Mouse (Mus musculus): ENCODE data around the gene Rbbp9.
A peak's percentile ranks its signal among the peaks of the same experiment; 100 is the strongest.
"Not testable (repeated sequence)": the region's sequence is repeated elsewhere in the genome, so short reads cannot be mapped to it uniquely, and the experiment has no call there.

Rbbp9 gene

DNA sequence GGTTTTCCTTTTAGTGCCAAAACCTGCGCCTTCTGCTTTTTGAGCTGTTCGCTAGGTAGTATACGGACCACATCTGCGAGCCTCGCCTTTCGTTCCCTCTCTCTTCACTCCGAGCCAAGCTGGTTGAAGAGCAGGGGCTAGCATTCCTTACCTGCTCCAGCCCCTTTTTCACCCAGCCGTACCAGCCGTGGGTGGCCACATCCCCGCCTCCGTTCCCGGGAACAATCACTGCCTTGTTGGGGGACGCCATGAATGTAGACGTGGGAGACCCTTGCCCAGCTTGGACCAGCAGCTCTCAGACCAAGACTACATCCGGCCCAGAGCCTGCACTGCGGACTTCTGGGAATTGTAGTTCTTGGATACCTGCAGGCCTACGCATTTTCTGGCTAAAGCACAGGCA is at the start of gene Rbbp9:
Gene Rbbp9 (minus strand): TSS at position 341 of the 400 bp plus-strand sequence.
- DNase-seq, result peak; percentile 64

DNA sequence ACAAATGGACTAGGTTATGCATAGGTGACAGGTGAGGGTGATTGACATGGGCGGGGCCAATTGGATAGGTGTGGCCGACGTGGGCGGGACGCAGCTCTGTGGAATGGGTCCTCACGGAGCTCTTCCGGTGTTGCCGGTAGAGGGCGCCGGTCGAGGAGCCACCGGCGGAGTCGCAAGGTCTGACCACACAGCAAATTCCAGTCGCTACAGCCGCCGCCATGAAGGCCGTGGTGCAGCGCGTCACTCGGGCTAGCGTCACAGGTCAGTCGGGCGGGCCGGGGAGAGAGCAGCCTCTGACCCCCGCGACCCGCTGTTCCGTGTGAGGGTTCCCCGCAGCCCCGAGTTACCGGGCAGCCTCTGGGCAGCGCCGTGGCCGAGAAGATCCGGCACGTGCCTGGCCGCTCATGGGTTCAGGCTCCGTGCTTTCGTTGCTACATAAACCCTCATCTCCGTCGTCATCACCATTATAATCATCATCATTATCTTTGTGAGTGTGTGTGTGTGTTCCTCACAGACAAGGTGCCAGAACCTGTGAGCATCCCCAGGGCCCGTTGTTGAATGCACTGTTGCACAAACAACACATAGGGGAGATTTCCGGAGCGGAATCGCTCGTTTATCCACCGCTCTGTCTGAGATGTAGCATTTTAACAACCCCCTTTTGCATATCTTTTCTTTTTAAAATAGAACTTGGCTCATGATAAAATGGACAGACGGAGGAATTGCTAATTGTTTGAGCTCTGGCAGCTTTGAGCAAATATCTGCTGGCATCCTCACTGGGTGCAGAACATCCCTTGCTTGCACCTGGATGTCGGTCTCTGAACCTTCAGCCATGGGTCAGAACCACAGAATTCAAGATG is 49.4 kb upstream of the Rbbp9 start, which contains the start of gene Dtd1:
Gene Dtd1 (plus strand): TSS at position 67 of the 857 bp plus-strand sequence.
- DNase-seq, result peak; percentile 89

DNA sequence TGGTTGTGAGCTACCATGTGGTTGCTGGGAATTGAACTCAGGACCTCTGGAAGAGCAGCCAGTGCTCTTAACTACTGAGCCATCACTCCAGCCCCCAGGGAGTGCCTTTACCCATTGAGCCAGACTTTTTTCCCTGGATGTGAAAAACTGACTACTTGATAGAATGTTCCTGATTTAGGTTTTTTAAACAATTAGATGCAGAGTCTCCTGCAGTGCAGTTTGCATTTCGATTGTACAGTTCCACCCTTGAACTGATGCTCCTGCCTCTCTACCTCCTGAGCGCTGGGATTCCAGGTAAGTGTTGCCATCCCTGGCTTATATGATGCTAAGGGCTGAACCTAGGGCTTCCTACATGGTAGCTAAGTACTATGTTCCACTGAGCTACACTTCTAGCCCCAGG is 47.3 kb upstream of the Rbbp9 start:
- DNase-seq, result no peak

DNA sequence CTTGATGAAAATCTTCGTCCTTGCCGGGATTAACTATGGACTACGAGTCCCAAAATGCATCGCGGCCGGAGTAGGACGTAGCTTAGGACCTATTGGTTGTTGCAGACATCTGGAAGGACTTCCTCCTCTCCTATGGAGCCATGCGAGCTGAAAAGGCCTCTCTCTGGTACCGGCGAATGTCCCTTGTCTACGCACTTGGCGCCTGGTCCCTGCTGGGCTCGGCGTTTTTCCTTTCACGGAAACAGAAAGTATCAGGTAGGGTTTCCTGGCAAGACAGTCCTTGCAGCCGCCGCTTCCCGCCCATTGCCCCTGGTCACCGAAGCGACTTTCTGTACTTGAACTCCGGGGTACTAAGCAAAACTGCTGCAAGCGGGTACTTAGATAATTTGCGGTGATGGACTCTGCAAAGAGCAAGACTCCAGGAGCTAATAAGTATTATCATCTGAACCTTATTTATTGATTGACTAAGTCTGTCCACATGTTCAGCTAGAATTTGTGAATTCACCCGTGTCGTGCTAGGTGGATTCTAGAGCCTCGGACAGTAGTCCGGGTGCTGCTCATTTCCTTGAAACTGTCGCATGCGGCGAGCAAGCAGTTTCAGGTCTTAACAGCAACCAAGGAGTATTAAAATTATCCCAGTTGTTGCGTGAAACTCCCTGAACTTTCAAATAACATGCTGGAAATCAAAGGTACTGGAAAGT is 43.4 kb upstream of the Rbbp9 start, which contains the start of gene Smim26:
Gene Smim26 (plus strand): TSS at position 104 of the 701 bp plus-strand sequence.
- peak; percentile 75 for DNase-seq

DNA sequence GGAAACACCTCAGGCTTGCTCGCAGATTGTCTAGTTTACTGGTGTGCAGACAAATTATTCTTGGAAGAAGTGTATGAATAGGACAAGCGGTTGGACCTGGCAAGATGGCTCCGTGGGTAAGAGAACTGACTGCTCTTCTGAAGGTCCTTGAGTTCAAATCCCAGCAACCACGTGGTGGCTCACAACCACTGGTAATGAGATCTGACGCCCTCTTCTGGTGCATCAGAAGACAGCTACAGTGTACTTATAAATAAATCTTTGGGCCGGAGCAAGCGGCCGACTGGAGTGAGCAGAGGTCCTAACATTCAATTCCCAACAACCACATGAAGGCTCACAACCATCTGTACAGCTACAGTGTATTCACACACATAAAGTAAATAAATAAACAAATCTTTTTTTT is 42.4 kb upstream of the Rbbp9 start:
- not testable (repeated sequence) for DNase-seq

DNA sequence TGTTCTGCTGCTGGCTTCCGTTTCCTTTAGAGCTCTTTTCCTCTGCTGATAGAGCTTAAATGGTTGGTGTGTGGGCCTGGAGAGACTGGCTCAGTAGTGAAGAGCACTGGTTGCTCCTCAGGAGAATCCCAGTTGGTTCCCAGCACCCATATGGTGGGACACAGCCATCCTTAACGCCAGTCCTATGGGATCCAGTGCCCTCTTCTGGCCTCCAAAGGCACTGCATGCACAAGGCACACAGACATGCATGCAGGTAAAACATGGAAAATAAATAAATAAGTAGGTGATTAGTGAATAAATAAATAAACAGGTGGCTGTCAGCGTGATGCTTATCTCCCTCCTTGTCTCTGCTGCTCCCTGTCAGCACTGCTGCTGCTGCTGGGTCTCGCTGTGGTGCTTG is 38.1 kb upstream of the Rbbp9 start:
- DNase-seq, result no peak

DNA sequence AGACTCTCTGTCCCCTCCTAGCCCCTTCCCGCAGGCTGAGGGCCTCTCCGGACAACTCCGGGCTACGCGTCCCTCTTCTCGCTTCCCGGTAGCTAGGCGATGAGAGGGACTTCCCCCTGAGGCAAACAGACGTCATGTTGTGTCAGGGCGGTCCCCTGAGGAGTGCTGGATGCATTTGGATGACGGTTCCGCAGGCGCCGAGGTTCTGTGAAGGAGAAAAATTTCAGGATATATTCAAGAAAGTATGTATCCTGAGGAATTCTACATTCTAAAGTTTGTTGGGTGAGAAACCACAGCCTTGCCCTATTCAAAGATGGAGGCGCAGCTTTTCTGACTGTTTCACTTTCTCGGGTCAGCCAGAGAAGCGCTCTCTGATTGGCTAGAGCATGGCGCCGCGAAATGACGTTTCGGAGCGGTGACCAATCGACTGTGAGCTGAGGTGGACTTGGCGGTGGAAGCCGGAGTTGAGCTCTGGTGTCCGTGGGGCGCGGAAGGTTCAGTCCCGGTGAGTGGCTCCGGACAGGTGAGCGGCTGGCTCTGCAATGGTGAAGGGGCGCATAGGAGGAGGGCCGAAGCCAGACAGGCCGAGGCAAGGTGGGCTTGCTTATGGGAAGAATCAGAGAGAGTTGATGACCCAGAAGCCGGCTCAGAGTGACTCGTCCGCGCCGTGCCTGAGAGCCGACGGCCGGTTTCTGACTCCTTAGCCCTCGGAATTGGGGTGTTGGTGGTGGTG is 5.3 kb upstream of the Rbbp9 start, which contains the start of gene Sec23b:
Gene Sec23b (plus strand): TSS at position 410 of the 733 bp plus-strand sequence.
- DNase-seq, result peak; percentile 91

DNA sequence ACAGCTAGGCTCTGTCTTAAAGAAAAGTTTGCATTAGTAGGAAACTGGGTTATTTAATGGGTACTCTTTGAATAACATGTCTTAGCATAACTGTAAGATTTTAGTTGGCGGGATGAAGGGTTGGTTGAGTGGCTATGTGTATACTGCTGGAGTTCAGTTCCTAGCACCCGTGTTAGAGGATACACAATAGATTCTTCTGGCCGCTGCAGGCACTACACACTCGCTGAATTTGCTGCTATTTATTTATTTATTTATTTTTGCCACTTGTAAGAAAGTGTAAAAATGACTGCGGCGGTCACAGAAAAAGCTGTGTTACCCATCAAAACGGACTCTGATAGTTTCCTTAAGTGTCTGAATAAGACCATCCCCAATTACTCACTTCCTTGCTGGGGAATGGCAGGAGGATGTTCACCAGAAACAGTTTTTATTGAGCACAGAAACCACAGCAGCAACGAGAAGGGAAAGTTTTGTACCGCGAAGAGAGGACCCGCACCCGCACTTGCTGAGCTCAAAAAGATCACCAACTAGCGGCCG is 4.7 kb upstream of the Rbbp9 start:
- no peak for DNase-seq

DNA sequence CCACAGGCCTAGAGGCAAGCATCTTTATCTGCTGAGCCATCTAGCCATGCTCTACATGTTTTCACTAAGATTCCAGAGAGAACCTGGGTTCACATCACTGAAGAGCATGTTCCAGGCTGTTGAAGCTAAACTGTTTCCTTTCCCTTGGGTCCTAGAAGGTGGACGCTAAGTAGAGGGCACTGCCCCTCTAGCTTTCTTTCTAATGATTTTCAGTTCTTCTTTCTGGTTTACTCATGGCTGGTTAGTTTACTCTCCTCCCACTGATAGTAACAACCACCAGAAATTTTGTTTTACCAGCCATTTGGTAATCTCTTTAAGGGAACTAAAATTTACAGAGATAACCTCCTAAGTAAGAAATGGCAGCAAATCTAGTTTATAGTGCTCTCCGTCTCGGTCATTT is 3.2 kb upstream of the Rbbp9 start:
- no peak for DNase-seq

DNA sequence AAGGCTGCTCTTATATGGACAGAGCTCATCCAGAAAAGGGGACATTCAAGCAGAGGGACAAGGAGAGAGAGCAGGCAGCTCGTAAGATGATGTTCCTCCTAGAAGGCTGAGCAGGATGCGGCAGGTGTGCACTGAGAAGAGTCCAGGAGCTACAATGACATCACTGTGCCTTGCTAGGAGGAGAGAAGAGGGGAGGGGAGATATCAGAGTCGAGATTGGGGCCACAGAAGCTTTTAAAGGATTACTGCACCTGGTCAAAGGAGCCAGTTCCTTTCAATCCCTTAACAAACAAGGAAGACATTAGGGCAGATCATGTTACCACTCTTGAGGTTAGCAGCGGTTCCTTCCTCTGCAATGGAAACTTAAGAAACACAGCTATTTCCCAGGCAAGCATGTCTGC is 3.1 kb downstream of the Rbbp9 start:
- no peak for DNase-seq

DNA sequence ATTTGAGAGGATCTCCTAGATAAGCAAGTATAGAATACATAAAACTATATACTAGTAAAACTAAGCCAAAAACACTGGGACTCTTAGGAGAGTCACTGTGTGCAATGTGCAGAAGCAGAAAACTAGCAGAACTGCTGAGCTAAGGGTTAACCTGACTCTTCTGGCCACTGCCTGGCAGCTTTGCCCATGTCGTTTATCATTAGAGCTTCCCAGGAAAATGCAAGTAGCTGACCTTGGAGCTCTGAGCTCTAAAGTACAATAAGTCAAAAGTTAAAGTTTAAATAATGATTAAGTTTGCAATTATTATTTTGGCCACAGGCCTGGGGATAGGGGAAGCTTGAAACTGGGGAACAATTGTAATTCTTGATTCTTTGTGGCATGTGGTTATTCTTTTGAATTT is 5.2 kb downstream of the Rbbp9 start:
- no peak for DNase-seq

DNA sequence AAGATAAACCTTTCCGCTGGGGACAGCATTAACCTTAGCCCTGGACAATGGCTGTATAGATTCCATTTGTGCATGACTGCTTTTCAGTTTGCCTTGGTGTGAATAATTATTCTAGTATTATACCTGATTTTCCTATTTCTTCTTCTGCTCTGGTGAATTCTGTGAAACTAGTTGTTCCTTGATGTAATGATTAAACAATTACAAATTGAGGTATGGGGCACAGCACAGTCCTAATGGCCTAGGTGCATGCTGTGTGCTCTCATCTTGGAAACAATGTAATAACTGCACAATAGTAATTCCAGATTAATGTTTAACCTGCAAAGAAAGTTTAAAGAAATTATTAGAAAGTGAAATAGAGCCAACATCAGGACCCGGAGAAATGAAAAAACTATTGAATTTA is 5.6 kb downstream of the Rbbp9 start:
- no peak for DNase-seq

DNA sequence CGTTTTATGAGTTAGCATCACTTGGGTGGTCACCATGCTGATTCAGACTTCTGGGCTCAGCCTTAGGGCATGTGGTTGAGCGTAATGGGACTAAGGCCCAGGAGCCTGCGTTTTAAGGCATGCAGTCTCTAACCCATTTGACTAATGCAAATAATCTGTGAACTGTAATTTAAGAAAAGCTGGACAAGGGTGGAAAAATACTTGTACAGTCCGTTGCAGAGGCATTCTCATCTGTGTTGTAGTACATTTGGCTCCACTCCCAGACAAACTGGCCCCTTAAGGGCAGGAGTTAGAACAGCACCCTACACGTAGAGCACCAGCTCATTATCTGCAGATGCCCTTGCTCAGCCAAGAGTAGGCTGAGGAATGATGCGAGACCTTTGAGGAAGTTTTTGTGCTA is 6.0 kb downstream of the Rbbp9 start:
- DNase-seq, result no peak

DNA sequence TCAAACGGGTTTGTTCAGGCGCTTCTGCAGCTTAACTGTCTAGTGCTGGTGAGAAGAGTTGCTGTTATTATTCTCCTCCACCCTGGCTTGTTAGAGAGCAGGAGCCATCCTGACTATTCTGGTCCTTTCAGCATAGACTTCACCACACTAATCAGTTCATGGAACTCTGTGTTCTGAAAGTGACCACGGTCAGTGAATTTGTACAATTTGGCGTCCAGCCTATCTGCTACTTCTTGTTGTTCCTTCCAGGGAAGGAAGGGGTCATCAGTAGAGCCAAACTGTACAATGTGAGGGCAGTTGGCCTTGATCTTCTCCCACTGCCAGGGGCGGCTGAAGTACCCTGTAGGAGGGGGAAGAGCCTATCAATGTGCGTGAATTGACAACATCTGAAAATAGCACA is 7.0 kb downstream of the Rbbp9 start:
- no peak for DNase-seq

DNA sequence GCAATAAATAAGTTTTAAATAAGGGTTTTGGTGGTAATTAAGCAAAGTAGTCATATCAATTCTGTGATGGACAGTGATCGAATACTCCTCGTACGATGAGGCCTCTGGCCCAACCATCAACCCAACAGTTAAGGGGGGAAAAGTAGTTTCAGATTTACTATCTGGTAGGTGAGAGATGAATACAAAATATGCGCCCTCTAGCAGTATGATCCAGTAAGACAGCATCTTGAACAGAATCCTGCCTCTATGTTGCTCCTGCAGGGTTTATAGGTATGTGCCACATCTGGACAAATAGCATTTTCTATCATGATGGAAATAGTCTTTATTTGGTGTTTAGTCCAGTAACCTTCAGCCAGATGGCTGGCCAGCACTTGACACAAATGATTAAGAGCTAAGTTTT is 9.4 kb downstream of the Rbbp9 start:
- DNase-seq, result no peak

DNA sequence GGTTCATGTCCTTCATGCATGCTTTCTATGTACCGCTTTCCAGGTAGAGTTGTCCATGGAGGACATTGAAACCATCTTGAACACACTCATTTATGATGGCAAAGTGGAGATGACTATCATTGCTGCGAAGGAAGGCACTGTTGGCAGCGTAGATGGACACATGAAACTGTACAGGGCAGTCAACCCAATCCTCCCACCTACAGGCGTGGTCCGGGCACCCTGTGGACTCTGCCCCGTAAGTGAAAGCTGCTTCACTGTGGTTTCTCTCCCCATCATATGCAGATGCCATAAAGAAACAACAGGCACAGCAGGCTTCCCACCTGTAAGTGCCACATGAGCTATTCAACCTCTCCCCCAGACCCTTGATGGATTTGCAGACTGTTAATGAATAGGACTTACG is 13.5 kb downstream of the Rbbp9 start:
- no peak for DNase-seq

DNA sequence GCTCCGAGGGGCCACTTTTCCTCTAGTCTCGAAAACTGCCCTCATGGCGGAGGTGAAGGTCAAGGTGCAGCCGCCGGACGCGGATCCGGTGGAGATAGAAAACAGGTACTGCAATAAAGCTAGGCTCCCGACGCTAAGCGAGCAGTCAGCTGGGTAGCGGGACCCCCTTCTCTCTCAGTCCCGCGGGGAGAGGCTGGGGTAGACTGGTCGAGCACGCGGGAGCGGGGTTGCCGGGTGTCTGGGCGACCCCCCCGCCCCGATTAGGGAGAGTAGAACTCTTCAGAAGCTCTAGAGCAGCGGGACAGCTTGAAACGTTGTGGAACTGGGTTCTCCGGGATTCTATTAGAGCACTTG is 22.9 kb downstream of the Rbbp9 start:
- DNase-seq, result no peak

DNA sequence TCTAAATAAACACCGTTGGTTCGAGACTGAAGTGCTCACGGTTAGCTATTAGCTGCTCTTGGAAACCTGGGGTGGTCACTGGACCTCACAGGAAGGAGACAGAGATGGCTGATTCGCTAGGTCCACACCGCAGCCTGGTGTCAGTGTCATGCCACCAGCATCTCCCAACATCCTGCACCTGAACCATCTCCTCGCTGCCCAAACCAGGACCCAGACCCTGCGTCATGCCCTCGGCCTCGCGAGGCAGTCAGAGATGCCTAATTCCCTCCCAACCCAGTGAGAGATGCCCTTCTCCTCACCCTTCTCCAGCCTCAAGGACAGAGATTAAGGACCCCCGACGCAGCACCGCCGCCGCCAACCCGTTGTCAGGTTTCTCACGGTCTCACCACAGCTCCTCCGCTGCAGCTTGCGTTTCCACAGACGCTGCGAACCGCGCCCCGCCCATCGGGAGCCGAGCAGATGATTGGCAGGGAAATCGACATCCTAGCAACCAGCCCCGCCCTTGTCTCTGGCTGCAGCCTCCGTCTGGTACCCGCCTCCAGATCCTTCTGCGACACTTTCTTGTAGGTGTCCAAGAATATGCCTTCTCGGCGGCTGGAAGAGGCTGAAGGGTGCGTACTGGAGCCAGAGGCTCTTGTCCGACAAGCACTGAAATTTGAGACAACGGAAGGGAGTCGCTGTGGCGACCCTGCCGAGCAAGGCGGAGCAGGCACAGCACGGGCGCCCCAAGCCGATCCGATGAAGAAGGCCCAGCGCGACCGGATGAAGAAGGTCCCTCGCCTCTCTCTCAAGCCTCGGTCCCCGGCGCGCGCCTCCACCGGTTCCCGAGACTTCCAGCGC is 23.5 kb downstream of the Rbbp9 start, which contains the start of the genes Dzank1 and Polr3f:
Gene Dzank1 (minus strand): TSS at position 434 of the 840 bp plus-strand sequence.
Gene Polr3f (plus strand): TSS at position 738 of the 840 bp plus-strand sequence.
- DNase-seq, result peak; percentile 92

DNA sequence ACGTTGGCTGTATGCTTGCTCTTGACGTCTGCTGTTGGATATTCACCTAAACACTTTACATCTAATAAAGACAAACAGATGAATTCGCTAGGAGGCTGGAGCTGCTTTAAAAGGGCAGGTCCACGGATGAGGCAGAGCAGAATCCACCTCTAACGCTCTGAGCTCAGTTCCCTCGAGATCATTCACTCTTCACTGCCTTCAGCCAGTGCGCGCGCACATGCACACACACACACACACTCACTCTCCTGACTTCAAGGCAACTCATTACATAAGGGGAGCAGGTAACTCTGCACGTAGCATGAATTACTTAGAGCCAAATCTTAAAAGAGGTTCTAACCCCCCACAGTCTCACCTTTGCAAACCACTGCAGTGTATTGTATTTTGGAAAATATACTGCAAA is 24.8 kb downstream of the Rbbp9 start:
- peak; percentile 10 for DNase-seq

DNA sequence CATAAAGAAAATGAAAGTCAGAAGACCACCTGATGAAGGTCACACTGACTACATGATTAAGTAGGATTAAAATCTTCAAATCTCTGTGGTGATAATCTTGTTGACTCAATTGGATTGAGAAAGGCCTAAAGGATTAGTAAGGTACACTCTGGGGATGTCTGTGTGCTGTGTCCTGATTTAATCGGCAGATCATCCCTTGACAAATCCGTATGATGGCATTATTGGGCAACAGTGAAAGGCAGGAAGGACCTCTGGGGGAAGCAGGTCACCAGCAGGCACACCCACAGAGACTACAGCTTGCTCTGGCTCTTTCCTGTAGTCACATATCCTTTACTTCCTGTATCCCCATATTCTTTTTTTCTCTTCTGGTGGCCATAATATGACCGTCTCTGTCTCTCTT is 30.9 kb downstream of the Rbbp9 start:
- no peak for DNase-seq

DNA sequence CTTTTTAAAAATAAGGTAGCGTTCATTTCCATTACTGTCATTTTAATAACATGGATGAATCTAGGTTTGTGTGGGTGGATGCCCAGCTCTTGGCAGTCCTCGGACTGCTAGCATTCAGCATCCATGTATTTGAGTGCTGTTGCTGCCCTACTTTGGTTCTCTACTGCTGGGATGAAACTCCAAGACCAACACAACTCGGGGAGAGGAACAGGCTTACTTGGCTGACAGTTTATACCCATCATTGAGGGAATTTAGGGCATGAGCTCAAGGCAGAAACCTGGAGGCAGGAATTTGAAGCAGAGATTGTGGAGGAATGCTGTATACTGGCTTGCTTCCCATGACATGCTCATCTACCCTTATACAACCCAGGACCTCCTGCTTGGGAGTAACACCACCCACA is 36.0 kb downstream of the Rbbp9 start:
- DNase-seq, result no peak

DNA sequence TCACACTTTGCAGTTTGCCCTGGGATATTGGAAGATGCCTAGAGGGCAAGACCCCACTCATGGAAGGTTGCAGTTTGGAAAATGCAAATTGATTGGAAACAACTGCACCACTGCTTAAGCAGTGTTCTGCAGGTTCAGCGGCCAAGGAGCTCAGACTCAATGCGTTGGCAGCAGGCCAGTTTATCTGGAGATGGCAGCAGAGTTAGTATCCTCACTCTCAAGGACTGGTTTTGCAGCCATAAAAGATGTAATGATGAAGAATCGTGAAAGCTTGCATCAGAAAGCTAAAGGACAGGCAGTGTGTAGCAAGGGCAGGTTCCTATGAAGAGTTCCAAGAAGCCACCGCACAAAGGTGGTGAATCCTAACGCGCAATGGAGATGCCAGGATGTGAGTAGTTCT is 48.5 kb downstream of the Rbbp9 start:
- peak; percentile 25 for DNase-seq

Measured in right cerebral cortex, postnatal 4 days (tissue).